Mouse (Mus musculus) adrenal gland, adult 2 months (tissue): ENCODE measurements around the gene Hist1h2af. TPM values are rescaled to one million over a fixed set of nuclear protein-coding genes. Genes with fewer than 3 reads are reported as not detected.

Experiments
- DNase-seq: peaks from one replicate; pipeline ENCODE4 v3.0.0; 2021
- long read RNA-seq: library from polyadenylated mRNA; stranded (forward); transcript quantifications from one replicate; pipeline ENCODE4 v2.0.0, GENCODE M21; 2021
- polyA plus RNA-seq: library from polyadenylated mRNA; depleted of rRNA; stranded (reverse); fragments of >200 nt; gene quantifications from 2 replicates; pipeline ENCODE4 v1.2.3, GENCODE M21; 2012; rRNA removed
- total RNA-seq, 2 experiments: library from RNA; stranded (reverse); gene quantifications; 2 replicates each; pipeline ENCODE4 v1.2.3; 2021

Hist1h2af gene
- total RNA-seq (10 to 100 TPM; 17.9 to 20.0 TPM), polyA plus RNA-seq (24.9 and 66.0 TPM in 2 replicates)
- long read RNA-seq = 0 reads

DNA sequence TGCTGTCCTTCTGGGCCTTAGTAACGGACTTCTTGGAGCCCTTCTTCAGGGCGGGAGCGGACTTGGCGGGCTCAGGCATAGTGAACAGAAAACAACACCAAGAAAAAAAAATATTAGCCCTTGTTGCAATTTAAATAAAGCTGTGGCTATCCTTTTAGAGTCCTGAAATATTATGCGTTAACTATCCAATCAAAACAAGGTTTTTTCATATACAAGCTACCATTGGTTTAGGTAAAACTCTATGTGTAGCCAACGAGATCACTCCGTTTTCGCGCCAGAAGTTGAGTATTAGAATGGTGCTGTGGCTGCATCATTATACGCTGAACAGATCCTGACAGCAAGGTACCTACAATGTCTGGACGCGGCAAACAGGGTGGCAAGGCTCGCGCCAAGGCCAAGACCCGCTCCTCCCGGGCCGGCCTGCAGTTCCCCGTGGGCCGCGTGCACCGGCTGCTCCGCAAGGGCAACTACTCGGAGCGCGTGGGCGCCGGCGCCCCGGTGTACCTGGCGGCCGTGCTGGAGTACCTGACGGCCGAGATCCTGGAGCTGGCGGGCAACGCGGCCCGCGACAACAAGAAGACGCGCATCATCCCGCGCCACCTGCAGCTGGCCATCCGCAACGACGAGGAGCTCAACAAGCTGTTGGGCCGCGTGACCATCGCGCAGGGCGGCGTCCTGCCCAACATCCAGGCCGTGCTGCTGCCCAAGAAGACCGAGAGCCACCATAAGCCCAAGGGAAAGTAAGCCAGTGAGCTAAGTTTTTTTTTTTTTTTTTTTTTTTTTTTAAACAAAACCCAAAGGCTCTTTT, at the start of gene Hist1h2af:
TSS of gene Hist1h2af (plus strand) at position 347 of the 808 bp plus-strand sequence.
- DNase-seq = peak; percentile 62

DNA sequence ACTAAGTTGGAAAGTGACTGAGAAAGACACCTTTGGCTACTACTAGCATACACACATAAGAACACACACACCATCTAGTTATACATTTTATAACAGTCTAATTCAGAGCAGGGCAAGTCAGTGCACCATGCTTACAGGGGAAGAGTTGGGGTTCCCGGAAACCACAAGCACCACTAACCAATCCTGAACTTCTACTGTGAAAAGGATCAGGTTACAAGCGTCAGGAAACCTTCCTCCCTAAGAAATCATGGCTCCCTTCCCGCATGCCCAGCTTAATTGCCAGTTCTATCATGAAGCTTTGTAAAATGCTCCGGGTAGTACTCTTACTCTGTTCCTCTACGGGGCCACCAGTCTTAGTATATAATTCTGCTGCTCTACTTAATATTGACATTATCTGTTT, 48.4 kb upstream of the Hist1h2af start:
- no peak for DNase-seq

GRCm38 (mm10) chr13:23488400-23489322, 45.0 kb upstream of the Hist1h2af start, which contains the start of gene Btn2a2:
Btn2a2 (minus strand) TSS chr13:23488857.
- DNase-seq = peak; percentile 64

- DNase-seq = no peak
Observed at GRCm38 (mm10) chr13:23490863-23491262, 42.8 kb upstream of the Hist1h2af start.

DNA sequence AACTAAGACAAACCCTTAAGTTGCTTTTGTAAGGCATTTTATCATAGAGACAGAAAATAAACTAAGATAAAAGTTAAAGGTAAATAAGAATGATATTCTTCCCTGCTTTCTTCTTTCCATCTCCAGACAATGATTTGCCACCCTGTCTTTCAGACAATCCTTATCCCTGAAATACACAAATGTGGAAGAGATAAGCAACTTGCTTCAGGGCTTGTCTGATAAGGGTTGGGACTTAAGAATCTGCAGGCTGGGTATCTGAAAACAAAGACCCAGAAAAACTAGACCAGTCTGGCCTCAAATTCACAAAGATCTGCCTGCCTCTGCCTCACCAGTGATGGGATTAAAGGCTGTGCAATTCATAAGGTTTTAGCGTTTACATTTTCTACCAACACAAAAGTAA, 42.4 kb upstream of the Hist1h2af start:
- DNase-seq = no peak

- DNase-seq = peak; percentile 23
Observed at GRCm38 (mm10) chr13:23491990-23492389, 41.7 kb upstream of the Hist1h2af start.

DNA sequence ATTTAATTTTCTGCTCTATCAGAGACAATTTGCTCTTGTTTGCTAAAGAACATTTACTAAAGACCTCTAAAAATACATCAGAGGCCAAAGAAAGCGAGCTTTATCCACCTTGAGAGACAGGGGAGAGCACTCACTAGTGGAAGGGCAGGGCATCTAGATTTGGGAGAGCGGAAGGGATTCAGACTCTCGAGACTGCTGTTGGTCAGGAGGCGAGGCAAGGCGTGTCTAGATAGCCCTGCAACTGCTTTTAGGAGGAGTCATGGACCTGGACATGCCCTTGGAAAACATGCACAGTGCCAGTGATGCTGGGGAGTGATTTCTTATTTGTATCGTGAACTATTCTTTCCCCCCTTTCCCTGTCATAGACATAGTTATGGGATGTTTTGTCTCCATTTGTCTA, 38.2 kb upstream of the Hist1h2af start:
- DNase-seq = no peak

- DNase-seq = peak; percentile 45
Observed at GRCm38 (mm10) chr13:23497656-23498321, 35.9 kb upstream of the Hist1h2af start.

DNA sequence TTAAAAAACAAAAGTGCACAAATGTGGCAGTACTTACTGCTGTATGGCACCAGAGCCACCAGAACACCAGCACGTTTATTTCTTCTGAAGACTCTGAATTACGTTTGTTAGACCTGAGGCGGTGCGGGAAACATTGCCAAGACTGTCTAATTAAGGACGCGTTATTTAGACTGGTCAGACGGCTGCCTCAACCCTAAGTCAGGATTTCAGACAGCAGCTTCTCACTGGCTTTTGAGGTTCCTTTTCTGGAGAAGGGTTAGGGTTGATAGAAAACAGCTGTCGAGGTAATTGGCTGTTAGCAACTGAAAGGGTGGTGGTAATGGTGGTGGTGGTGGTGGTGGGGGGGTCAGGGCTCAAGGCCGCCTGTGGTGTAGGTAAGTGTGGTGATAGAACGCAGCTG, 35.1 kb upstream of the Hist1h2af start:
- no peak for DNase-seq

DNA sequence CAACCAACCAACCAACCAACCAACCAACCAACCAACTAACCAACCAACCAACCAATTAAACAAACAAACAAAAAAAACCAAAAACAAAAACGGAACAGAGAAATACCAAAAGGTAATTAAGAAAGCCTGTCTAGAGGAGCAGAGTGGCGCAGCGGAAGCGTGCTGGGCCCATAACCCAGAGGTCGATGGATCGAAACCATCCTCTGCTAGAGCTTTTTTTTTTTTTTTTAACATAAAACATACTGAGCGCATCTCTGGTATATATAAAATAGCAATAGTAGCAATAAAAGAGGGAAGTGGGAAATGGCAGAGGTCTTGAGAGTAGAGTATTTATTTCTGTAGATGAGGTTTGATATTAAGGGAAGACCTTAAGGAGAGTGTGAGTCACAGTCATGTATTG, 33.8 kb upstream of the Hist1h2af start:
- no peak for DNase-seq

- DNase-seq = peak; percentile 80
Observed at GRCm38 (mm10) chr13:23500424-23501200, 33.1 kb upstream of the Hist1h2af start.

GRCm38 (mm10) chr13:23501511-23501910, 32.2 kb upstream of the Hist1h2af start:
- DNase-seq = no peak

- no peak for DNase-seq
Observed at GRCm38 (mm10) chr13:23502031-23502567, 31.6 kb upstream of the Hist1h2af start.

- no peak for DNase-seq
Observed at GRCm38 (mm10) chr13:23502916-23503315, 30.8 kb upstream of the Hist1h2af start.

- DNase-seq = peak; percentile 63
Observed at GRCm38 (mm10) chr13:23503797-23504196, 29.9 kb upstream of the Hist1h2af start.

- DNase-seq = no peak
Observed at GRCm38 (mm10) chr13:23505662-23506345, 27.9 kb upstream of the Hist1h2af start.

- DNase-seq = peak; percentile 74
Observed at GRCm38 (mm10) chr13:23506351-23506750, 27.4 kb upstream of the Hist1h2af start.

GRCm38 (mm10) chr13:23506819-23507515, 26.7 kb upstream of the Hist1h2af start:
- peak; percentile 22 for DNase-seq

DNA sequence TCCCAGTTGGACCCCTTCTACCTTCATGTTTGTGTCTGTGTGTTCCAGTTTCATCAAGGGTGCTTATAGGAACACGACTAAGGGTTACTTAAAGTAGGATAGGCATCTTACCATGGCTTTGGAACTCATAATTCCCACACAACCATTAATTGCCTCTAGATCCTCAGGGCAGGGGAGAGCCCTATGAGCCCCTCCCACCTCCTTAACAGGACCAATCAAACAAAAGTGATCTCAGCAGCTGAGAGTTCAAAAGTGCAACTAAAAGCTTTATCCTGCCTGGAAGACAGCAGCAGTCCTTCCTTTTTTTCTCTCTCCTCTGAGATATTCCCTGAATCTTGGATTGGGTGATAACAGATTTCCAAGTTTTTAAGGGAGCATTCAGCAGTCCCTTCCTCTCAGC, 23.6 kb upstream of the Hist1h2af start:
- DNase-seq = no peak

DNA sequence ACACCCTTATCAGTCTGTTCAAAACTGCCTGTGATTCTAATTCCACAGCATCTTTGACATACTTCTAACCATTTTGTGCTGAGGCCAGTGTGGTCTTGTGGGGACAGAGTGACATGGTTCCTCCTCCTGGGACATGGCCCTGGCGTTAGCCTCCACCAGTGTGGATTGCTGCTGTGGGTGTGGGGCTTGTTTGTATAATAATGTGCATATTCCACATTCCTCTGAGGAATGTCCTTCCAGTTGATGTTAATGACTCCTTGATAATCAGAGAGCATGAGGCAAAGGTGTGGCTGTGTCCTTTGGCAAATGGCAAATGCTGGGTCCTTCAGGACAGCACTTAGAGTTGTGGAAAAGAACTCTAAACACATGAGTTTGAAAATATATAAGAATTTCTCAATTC, 20.2 kb upstream of the Hist1h2af start:
- no peak for DNase-seq
